Mouse (Mus musculus): Measurements from ENCODE around the gene Serpina3f.

Gene Serpina3f

GRCm38 (mm10) chr12:104261041-104261440 is 46.7 kb downstream of the Serpina3f start:
- DNase-seq (ENCODE audit: low read depth): no peak

GRCm38 (mm10) chr12:104262863-104263262 is 48.5 kb downstream of the Serpina3f start, which contains the start of gene Serpina3i:
TSS of gene Serpina3i (plus strand) at chr12:104263122.
- DNase-seq (ENCODE audit: low read depth): no peak

- no peak for DNase-seq (ENCODE audit: low read depth)
Observed at GRCm38 (mm10) chr12:104266374-104266773, 52.0 kb downstream of the Serpina3f start.

All from c-Kit-positive CD71-positive TER-119-negative erythroid progenitor cells, embryonic 14.5 days (primary cell).